Mouse (Mus musculus): ENCODE data around the gene Mus81. TPM values are rescaled to one million over a fixed set of nuclear protein-coding genes. Genes with fewer than 3 reads are reported as not detected.

Gene Mus81
- total and polyA plus RNA-seq, 3 experiments = 20.4 to 29.3 (median 28.8) TPM

DNA sequence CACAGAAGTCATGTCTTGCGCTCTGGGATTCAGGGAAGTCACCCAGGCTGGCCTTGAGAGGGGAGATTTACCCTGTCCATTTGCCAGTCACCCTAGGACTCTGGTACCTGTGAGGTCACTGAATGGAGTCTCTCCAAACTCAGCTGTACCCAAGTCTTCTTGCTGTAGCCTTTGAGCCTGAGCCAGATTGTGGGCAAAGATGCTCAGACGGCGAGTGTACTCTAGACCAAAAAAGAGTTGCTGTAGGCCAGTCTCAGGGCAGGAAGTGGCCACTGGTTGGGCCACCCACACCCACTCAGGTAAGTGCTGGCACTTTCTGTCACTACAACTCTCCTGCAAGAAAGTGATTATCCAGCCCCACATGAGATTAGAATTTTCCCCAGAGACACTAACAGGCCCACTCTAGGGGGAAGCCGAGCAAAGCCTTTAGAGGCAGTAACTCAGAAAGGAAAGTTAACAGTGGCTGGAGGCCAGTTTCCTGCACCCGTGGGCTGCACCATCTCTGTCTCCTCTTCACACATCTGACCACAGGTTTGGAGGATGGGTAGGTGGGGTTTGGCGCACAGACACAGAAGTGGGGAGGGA, 21.2 kb downstream of the Mus81 start:
- Histone ChIP-seq H3K9me3 (replicated peaks; ENCODE audit: low read length) (no peaks in the 10 kb centered on the region), H3K79me2 (replicated peaks; ENCODE audit: control insufficient read depth, extremely low read depth, insufficient read depth, poor library complexity, severe bottlenecking) (no peaks in the 10 kb centered on the region), H3K4me1 (ENCODE audit: control insufficient read depth in 1 of 2, insufficient read depth in 2 of 2) (peaks cover 0 to 6% of the 10 kb centered on the region in 2 experiments; a peak in 1 of 4 replicates), H3K9ac (ENCODE audit: insufficient read depth, low read depth) (no peak overlapping the region), H3K27ac (ENCODE audit: insufficient read depth, low read depth) (no peak overlapping the region), H3K36me3 (replicated peaks in 1 of 2; ENCODE audit: control insufficient read depth in 1 of 2, insufficient read depth in 1 of 2, low read length in 1 of 2) (peaks cover 55 to 71% of the 10 kb centered on the region in 2 experiments), H3K27me3 (replicated peaks) (no peaks in the 10 kb centered on the region), H3K4me3 (replicated peaks in 1 of 3; ENCODE audit: low read depth in 2 of 3, low read length in 2 of 3, poor library complexity in 1 of 3) (no peak overlapping the region), H3K4me2 (ENCODE audit: insufficient read depth, low read depth, poor library complexity, severe bottlenecking) (no peak overlapping the region)
- TF ChIP-seq TCF12 (IDR thresholded peaks at IDR 0.05; ENCODE audit: low read depth, low read length) (no peak), CHD1 (IDR thresholded peaks at IDR 0.05; ENCODE audit: low read depth, low read length) (no peak), RCOR1 (conservative IDR thresholded peaks at IDR 0.05; ENCODE audit: low read depth, low read length) (no peak), HCFC1 (IDR thresholded peaks at IDR 0.05; ENCODE audit: low read depth, low read length) (no peak), JUND (conservative IDR thresholded peaks at IDR 0.05; ENCODE audit: low read depth, low read length) (no peak), MAZ (IDR thresholded peaks at IDR 0.05; ENCODE audit: low read depth, low read length) (no peak), EP300 (IDR thresholded peaks at IDR 0.05; ENCODE audit: low read length) (no peak), TBP (conservative IDR thresholded peaks at IDR 0.05; ENCODE audit: low read depth, low read length) (no peak), IRF4 (IDR thresholded peaks at IDR 0.05; ENCODE audit: low read depth, low read length) (no peak), CTCF (conservative IDR thresholded peaks at IDR 0.05 in 1 of 2, IDR thresholded peaks at IDR 0.05 in 1 of 2; ENCODE audit: low read depth in 2 of 2, low read length in 2 of 2) (no peak), MEF2A (IDR thresholded peaks at IDR 0.05; ENCODE audit: borderline replicate concordance, low read depth, low read length) (no peak), E2F4 (IDR thresholded peaks at IDR 0.05; ENCODE audit: insufficient replicate concordance, low read depth, low read length) (no peak)
- in situ Hi-C loops (cut with MboI; ENCODE audit: low pct_ligation_motif_present, low pct_unique_long_range_greater_than_20kb, low sequenced_read_pairs) (no loop called here), dilution Hi-C loops (cut with MboI; ENCODE audit: extremely low pct_ligation_motif_present, extremely low pct_unique_long_range_greater_than_20kb, low sequenced_read_pairs) (no loop called here)
- DNase-seq (ENCODE audit: extremely low read depth) = no peak

DNA sequence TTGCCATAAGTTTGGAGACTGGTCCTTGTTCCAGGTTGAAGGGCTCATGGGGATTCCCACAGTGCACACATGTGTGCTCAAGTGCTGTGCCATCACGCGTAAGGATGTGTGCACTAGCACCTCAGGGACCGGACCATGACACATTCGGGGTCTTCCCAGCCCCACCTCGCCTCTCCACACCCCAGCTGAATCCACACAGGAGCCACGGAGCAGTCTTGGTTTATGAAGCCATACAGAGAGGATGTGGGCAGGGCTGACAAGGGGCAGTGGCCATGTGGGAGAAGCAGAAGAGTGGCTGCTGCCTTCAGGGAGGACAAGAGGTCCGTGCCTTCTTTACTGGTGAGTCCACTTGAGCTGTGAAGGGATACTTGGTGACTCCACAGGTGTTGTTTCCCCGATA, 23.2 kb downstream of the Mus81 start:
- TF ChIP-seq MEF2A (IDR thresholded peaks at IDR 0.05; ENCODE audit: borderline replicate concordance, low read depth, low read length) (no peak), HCFC1 (IDR thresholded peaks at IDR 0.05; ENCODE audit: low read depth, low read length) (no peak), POLR2A (IDR thresholded peaks at IDR 0.05; ENCODE audit: low read depth, low read length) (no peak), PAX5 (IDR thresholded peaks at IDR 0.05; ENCODE audit: low read length) (no peak), RAD21 (IDR thresholded peaks at IDR 0.05; ENCODE audit: low read depth, low read length) (no peak), MAZ (IDR thresholded peaks at IDR 0.05; ENCODE audit: low read depth, low read length) (no peak), GABPA (IDR thresholded peaks at IDR 0.05; ENCODE audit: insufficient replicate concordance, low read depth, low read length) (no peak), ETS1 (conservative IDR thresholded peaks at IDR 0.05; ENCODE audit: low read depth, low read length) (no peak), JUN (IDR thresholded peaks at IDR 0.05; ENCODE audit: insufficient read depth, low read depth, low read length) (no peak), MAFK (IDR thresholded peaks at IDR 0.05; ENCODE audit: insufficient replicate concordance, low read length) (no peak), USF1 (IDR thresholded peaks at IDR 0.05; ENCODE audit: low read depth, low read length) (no peak), SIN3A (IDR thresholded peaks at IDR 0.05; ENCODE audit: low read length) (no peak), POLR2AphosphoS2 (IDR thresholded peaks at IDR 0.05; ENCODE audit: low read depth, low read length) (no peak), ZC3H11A (IDR thresholded peaks at IDR 0.05; ENCODE audit: low read depth, low read length) (no peak), CHD2 (IDR thresholded peaks at IDR 0.05; ENCODE audit: low read length) (no peak), ELF1 (IDR thresholded peaks at IDR 0.05; ENCODE audit: low read depth, low read length) (no peak), KAT2A (IDR thresholded peaks at IDR 0.05; ENCODE audit: insufficient replicate concordance, low read length) (no peak), MAX (IDR thresholded peaks at IDR 0.05; ENCODE audit: low read length) (no peak)
- Histone ChIP-seq H3K9ac (ENCODE audit: insufficient read depth, low read depth) (no peak overlapping the region), H3K79me2 (replicated peaks; ENCODE audit: control insufficient read depth, extremely low read depth, insufficient read depth, poor library complexity, severe bottlenecking) (peaks cover 6% of the 10 kb centered on the region), H3K36me3 (replicated peaks in 1 of 2; ENCODE audit: control insufficient read depth in 1 of 2, insufficient read depth in 1 of 2, low read length in 1 of 2) (peaks cover 57 to 76% of the 10 kb centered on the region in 2 experiments), H3K4me3 (replicated peaks in 1 of 3; ENCODE audit: low read depth in 2 of 3, low read length in 2 of 3, poor library complexity in 1 of 3) (no peak overlapping the region), H3K27ac (ENCODE audit: insufficient read depth, low read depth) (no peak overlapping the region), H3K4me2 (ENCODE audit: insufficient read depth, low read depth, poor library complexity, severe bottlenecking) (no peak overlapping the region), H3K9me3 (replicated peaks; ENCODE audit: low read length) (no peaks in the 10 kb centered on the region), H3K27me3 (replicated peaks) (no peaks in the 10 kb centered on the region), H3K4me1 (ENCODE audit: control insufficient read depth in 1 of 2, insufficient read depth in 2 of 2) (peaks cover 3 to 16% of the 10 kb centered on the region in 2 experiments; a peak in 3 of 4 replicates)
- dilution Hi-C loops (cut with MboI; ENCODE audit: extremely low pct_ligation_motif_present, extremely low pct_unique_long_range_greater_than_20kb, low sequenced_read_pairs) = no loop called here
- no peak for DNase-seq (ENCODE audit: extremely low read depth)
- in situ Hi-C loops (cut with MboI; ENCODE audit: low pct_ligation_motif_present, low pct_unique_long_range_greater_than_20kb, low sequenced_read_pairs) = no loop called here

All from CH12.LX (cell line).